Mouse (Mus musculus) lung, postnatal 4 days (tissue): ENCODE results near the gene Mettl3.
"Not testable (repeated sequence)": the region's sequence is repeated elsewhere in the genome, so short reads cannot be mapped to it uniquely, and the experiment has no call there.

ENCODE experiments used
- DNase-seq, 2 experiments: peaks; one replicate each; pipeline ENCODE4 v3.0.0; 2021

Gene Mettl3

GRCm38 (mm10) chr14:52304644-52305271 lies at the start of gene Mettl3:
Gene Mettl3 (minus strand): TSS chr14:52305128.
- DNase-seq: peak; percentile 94

GRCm38 (mm10) chr14:52339512-52339852 lies 34.6 kb upstream of the Mettl3 start:
- DNase-seq: no peak

GRCm38 (mm10) chr14:52338751-52339511 lies 34.0 kb upstream of the Mettl3 start:
- peak in 1 of 2 experiments; percentile 60 for DNase-seq

GRCm38 (mm10) chr14:52332171-52332570 lies 27.2 kb upstream of the Mettl3 start:
- DNase-seq: no peak

- DNase-seq: no peak
Measured at GRCm38 (mm10) chr14:52331069-52331750, 26.3 kb upstream of the Mettl3 start.

GRCm38 (mm10) chr14:52327910-52328812 lies 23.2 kb upstream of the Mettl3 start, which contains the start of gene Sall2:
Gene Sall2 (minus strand): TSS chr14:52328762.
- DNase-seq: no peak

GRCm38 (mm10) chr14:52327375-52327901 lies 22.5 kb upstream of the Mettl3 start:
- no peak for DNase-seq

GRCm38 (mm10) chr14:52325890-52326289 lies 21.0 kb upstream of the Mettl3 start:
- DNase-seq: no peak

GRCm38 (mm10) chr14:52319361-52319760 lies 14.4 kb upstream of the Mettl3 start:
- DNase-seq: no peak

GRCm38 (mm10) chr14:52316441-52317225 lies 11.7 kb upstream of the Mettl3 start:
- peak in 1 of 2 experiments; percentile 24 for DNase-seq

GRCm38 (mm10) chr14:52315792-52316440 lies 11.0 kb upstream of the Mettl3 start:
- DNase-seq: peak; percentile 73 to 82

- DNase-seq: no peak
Measured at GRCm38 (mm10) chr14:52315283-52315780, 10.4 kb upstream of the Mettl3 start.

GRCm38 (mm10) chr14:52314808-52315150 lies 9.9 kb upstream of the Mettl3 start:
- peak; percentile 14 to 33 for DNase-seq

- peak; percentile 16 to 27 for DNase-seq
Measured at GRCm38 (mm10) chr14:52313931-52314807, 9.2 kb upstream of the Mettl3 start.

GRCm38 (mm10) chr14:52310906-52311305 lies 6.0 kb upstream of the Mettl3 start:
- DNase-seq: no peak

GRCm38 (mm10) chr14:52310343-52310742 lies 5.4 kb upstream of the Mettl3 start:
- DNase-seq: not testable (repeated sequence)

GRCm38 (mm10) chr14:52306100-52306499 lies 1.2 kb upstream of the Mettl3 start:
- no peak for DNase-seq

- DNase-seq: not testable (repeated sequence)
Measured at GRCm38 (mm10) chr14:52303517-52303916, 1.4 kb downstream of the Mettl3 start.

GRCm38 (mm10) chr14:52295558-52296264 lies 9.2 kb downstream of the Mettl3 start:
- no peak for DNase-seq
